Mouse (Mus musculus): Measurements from ENCODE around the gene Ntsr1.

DNA sequence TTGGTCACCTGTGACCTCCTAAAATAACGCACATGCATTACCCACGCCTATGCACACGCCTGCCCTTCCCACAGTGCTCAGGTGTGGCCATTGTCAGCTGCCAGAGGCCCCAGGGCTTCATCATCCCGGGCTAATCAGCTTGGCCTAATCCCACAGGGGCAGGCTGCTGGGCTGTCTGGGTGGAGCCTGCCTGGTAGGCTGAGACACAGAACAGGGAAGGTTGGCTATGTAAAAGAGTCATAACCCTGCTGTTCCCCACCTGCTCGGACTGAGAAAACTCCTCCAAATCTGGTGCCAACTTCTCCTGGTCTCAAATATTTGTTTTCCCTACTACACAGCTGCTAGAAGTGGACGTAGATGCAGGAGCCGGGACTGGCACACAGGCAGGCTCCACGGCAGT, 39.0 kb upstream of the Ntsr1 start:
- TF ChIP-seq ZC3H11A (IDR thresholded peaks at IDR 0.05; ENCODE audit: borderline replicate concordance, low read depth, low read length) (no peak), ZNF384 (IDR thresholded peaks at IDR 0.05; ENCODE audit: low read depth, low read length) (no peak), HCFC1 (IDR thresholded peaks at IDR 0.05; ENCODE audit: borderline replicate concordance, insufficient read depth, low read length) (no peak), MAFK (IDR thresholded peaks at IDR 0.05; ENCODE audit: insufficient read depth, low read depth, low read length) (no peak), CHD2 (IDR thresholded peaks at IDR 0.05; ENCODE audit: low read depth, low read length) (no peak)

All from ES-E14 (cell line).